Mouse (Mus musculus): ENCODE measurements around the gene Htra2. TPM values are rescaled to one million over a fixed set of nuclear protein-coding genes. Genes with fewer than 3 reads are reported as not detected.

Gene Htra2
- total RNA-seq (2017): 33.3 and 36.1 TPM in 2 replicates

- ATAC-seq (ENCODE audit: extremely low read depth, insufficient number of reproducible peaks, low FRiP score, poor library complexity, severe bottlenecking): no peak
Observed at GRCm38 (mm10) chr6:83054871-83055431, at the start of gene Htra2. Gene Htra2 (minus strand): TSS chr6:83055273.

GRCm38 (mm10) chr6:83104158-83104557 lies 49.1 kb upstream of the Htra2 start:
- ATAC-seq (ENCODE audit: extremely low read depth, insufficient number of reproducible peaks, low FRiP score, poor library complexity, severe bottlenecking): no peak

- no peak for ATAC-seq (ENCODE audit: extremely low read depth, insufficient number of reproducible peaks, low FRiP score, poor library complexity, severe bottlenecking)
Observed at GRCm38 (mm10) chr6:83103130-83103650, 48.1 kb upstream of the Htra2 start.

GRCm38 (mm10) chr6:83101688-83102556 lies 46.8 kb upstream of the Htra2 start:
- peak; percentile 45; the same call in 1 of the 2 replicates for ATAC-seq (ENCODE audit: extremely low read depth, insufficient number of reproducible peaks, low FRiP score, poor library complexity, severe bottlenecking)

- peak; percentile 87 for ATAC-seq (ENCODE audit: extremely low read depth, insufficient number of reproducible peaks, low FRiP score, poor library complexity, severe bottlenecking)
Observed at GRCm38 (mm10) chr6:83101316-83101687, 46.2 kb upstream of the Htra2 start, which contains the start of the genes Ccdc142 and Gm42688. Gene Ccdc142 (plus strand): TSS chr6:83101601. Gene Gm42688 (plus strand): TSS chr6:83101617.

- ATAC-seq (ENCODE audit: extremely low read depth, insufficient number of reproducible peaks, low FRiP score, poor library complexity, severe bottlenecking): no peak
Observed at GRCm38 (mm10) chr6:83098411-83098810, 43.3 kb upstream of the Htra2 start.

GRCm38 (mm10) chr6:83095968-83096367 lies 40.9 kb upstream of the Htra2 start:
- 0 out of 2 replicates have a peak, but pooled peaks have one; percentile 33 for ATAC-seq (ENCODE audit: extremely low read depth, insufficient number of reproducible peaks, low FRiP score, poor library complexity, severe bottlenecking)

GRCm38 (mm10) chr6:83092416-83093127 lies 37.5 kb upstream of the Htra2 start:
- ATAC-seq (ENCODE audit: extremely low read depth, insufficient number of reproducible peaks, low FRiP score, poor library complexity, severe bottlenecking): no peak

- no peak for ATAC-seq (ENCODE audit: extremely low read depth, insufficient number of reproducible peaks, low FRiP score, poor library complexity, severe bottlenecking)
Observed at GRCm38 (mm10) chr6:83087926-83088260, 32.8 kb upstream of the Htra2 start.

GRCm38 (mm10) chr6:83087205-83087925 lies 32.3 kb upstream of the Htra2 start:
- no peak for ATAC-seq (ENCODE audit: extremely low read depth, insufficient number of reproducible peaks, low FRiP score, poor library complexity, severe bottlenecking)

GRCm38 (mm10) chr6:83086121-83087035 lies 31.3 kb upstream of the Htra2 start, which contains the start of gene Lbx2:
Gene Lbx2 (plus strand): TSS chr6:83086367.
- no peak for ATAC-seq (ENCODE audit: extremely low read depth, insufficient number of reproducible peaks, low FRiP score, poor library complexity, severe bottlenecking)

- no peak for ATAC-seq (ENCODE audit: extremely low read depth, insufficient number of reproducible peaks, low FRiP score, poor library complexity, severe bottlenecking)
Observed at GRCm38 (mm10) chr6:83084477-83084876, 29.4 kb upstream of the Htra2 start.

- ATAC-seq (ENCODE audit: extremely low read depth, insufficient number of reproducible peaks, low FRiP score, poor library complexity, severe bottlenecking): no peak
Observed at GRCm38 (mm10) chr6:83083497-83083896, 28.4 kb upstream of the Htra2 start.

- no peak for ATAC-seq (ENCODE audit: extremely low read depth, insufficient number of reproducible peaks, low FRiP score, poor library complexity, severe bottlenecking)
Observed at GRCm38 (mm10) chr6:83080210-83080609, 25.1 kb upstream of the Htra2 start.

- ATAC-seq (ENCODE audit: extremely low read depth, insufficient number of reproducible peaks, low FRiP score, poor library complexity, severe bottlenecking): peak; percentile 91
Observed at GRCm38 (mm10) chr6:83078324-83078858, 23.3 kb upstream of the Htra2 start.

GRCm38 (mm10) chr6:83077630-83078323 lies 22.7 kb upstream of the Htra2 start, which contains the start of gene Pcgf1:
Gene Pcgf1 (plus strand): TSS chr6:83077869.
- ATAC-seq (ENCODE audit: extremely low read depth, insufficient number of reproducible peaks, low FRiP score, poor library complexity, severe bottlenecking): no peak

- no peak for ATAC-seq (ENCODE audit: extremely low read depth, insufficient number of reproducible peaks, low FRiP score, poor library complexity, severe bottlenecking)
Observed at GRCm38 (mm10) chr6:83074979-83075378, 19.9 kb upstream of the Htra2 start.

Data from neutrophil, adult 5-6 weeks (primary cell).